Mouse (Mus musculus) limb, embryonic 12.5 days (tissue): Measurements from ENCODE around the gene Rps6ka1. TPM values are rescaled to one million over a fixed set of nuclear protein-coding genes. Genes with fewer than 3 reads are reported as not detected.
"Not testable (repeated sequence)": the region's sequence is repeated elsewhere in the genome, so short reads cannot be mapped to it uniquely, and the experiment has no call there.

Source experiments
- ATAC-seq: fragments of 200-750 bp; cut with Nextera tagmentation; 2 replicates; pipeline ENCODE4 v1.8.0; 2017; ENCODE audit warnings: low read depth, moderate TSS enrichment; ENCODE audit not compliant: insufficient number of reproducible peaks, insufficient read depth, low FRiP score, low TSS enrichment
- H3K27ac ChIP-seq: fragments of 300-500 bp; sonication (generic); 2 replicates; pipeline ENCODE4 v1.5.1; 2016; ENCODE audit warnings: mild to moderate bottlenecking, moderate library complexity
- H3K27me3 ChIP-seq: fragments of 300-500 bp; sonication (generic); 2 replicates; pipeline ENCODE4 v1.6.1; 2016; ENCODE audit warnings: mild to moderate bottlenecking, moderate library complexity
- H3K36me3 ChIP-seq: fragments of 300-500 bp; sonication (generic); 2 replicates; pipeline ENCODE4 v1.6.1; 2016; ENCODE audit warnings: mild to moderate bottlenecking, moderate library complexity
- H3K4me1 ChIP-seq: fragments of 300-500 bp; sonication (generic); replicated peaks from 2 replicates; pipeline ENCODE4 v1.6.1; 2016
- H3K4me2 ChIP-seq: fragments of 300-500 bp; sonication (generic); 2 replicates; pipeline ENCODE4 v1.6.1; 2016; ENCODE audit warnings: mild to moderate bottlenecking, moderate library complexity
- H3K4me3 ChIP-seq: fragments of 300-500 bp; sonication (generic); replicated peaks from 2 replicates; pipeline ENCODE4 v1.5.1; 2016; ENCODE audit warnings: mild to moderate bottlenecking
- H3K9ac ChIP-seq: fragments of 300-500 bp; sonication (generic); replicated peaks from 2 replicates; pipeline ENCODE4 v1.6.1; 2016; ENCODE audit warnings: mild to moderate bottlenecking, moderate library complexity
- H3K9me3 ChIP-seq: fragments of 300-500 bp; sonication (generic); 2 replicates; pipeline ENCODE4 v1.6.1; 2016; ENCODE audit warnings: mild to moderate bottlenecking, moderate library complexity
- WGBS: fragments of 180-500 bp; shearing (Covaris S2); methylation state at CpG from one replicate; pipeline ENCODE4 v1.1.7; 2016; 5-methylcytosine and 5-hydroxymethylcytosine counted together
- polyA plus RNA-seq: library from polyadenylated mRNA; unstranded; fragments of >200 nt; fragmentation: Nextera tagmentation; extraction: Ambion mirVana; gene quantifications from 2 replicates; pipeline ENCODE4 v1.2.1, GENCODE M21; 2016

Gene Rps6ka1
- polyA plus RNA-seq, 1 experiment from 2014 or later, result 47.9 TPM

- no peak for ATAC-seq
- no peaks in the 10 kb centered on the region for H3K27me3 ChIP-seq
- WGBS, result 92% methylated on average over 6 of the region's 6 CpGs
Measured at GRCm38 (mm10) chr4:133908051-133908450, 20.5 kb upstream of the Rps6ka1 start.

GRCm38 (mm10) chr4:133907086-133907485 is 19.5 kb upstream of the Rps6ka1 start:
- Histone ChIP-seq H3K9me3 (no peaks in the 10 kb centered on the region), H3K4me1 (0 out of 2 replicates have a peak, but pooled peaks cover 5% of the 10 kb centered on the region), H3K4me2 (no peak overlapping the region), H3K36me3 (no peaks in the 10 kb centered on the region), H3K27ac (no peak overlapping the region), H3K9ac (no peak overlapping the region), H3K27me3 (no peaks in the 10 kb centered on the region), H3K4me3 (no peak overlapping the region)
- no peak for ATAC-seq
- WGBS, result 70% methylated on average over 4 of the region's 4 CpGs

More at GRCm38 (mm10) chr4:133908051-133908450, 20.5 kb upstream of the Rps6ka1 start:
- Histone ChIP-seq H3K27ac (no peak overlapping the region), H3K4me2 (no peak overlapping the region), H3K4me1 (0 out of 2 replicates have a peak, but pooled peaks cover 5% of the 10 kb centered on the region), H3K9ac (no peak overlapping the region), H3K4me3 (no peak overlapping the region), H3K36me3 (no peaks in the 10 kb centered on the region), H3K9me3 (no peaks in the 10 kb centered on the region)

GRCm38 (mm10) chr4:133906336-133906735 is 18.7 kb upstream of the Rps6ka1 start:
- not testable (repeated sequence) for H3K4me1 ChIP-seq, H3K9ac ChIP-seq, H3K36me3 ChIP-seq, H3K4me2 ChIP-seq, ATAC-seq, H3K9me3 ChIP-seq, H3K4me3 ChIP-seq, H3K27me3 ChIP-seq, H3K27ac ChIP-seq
- 84% methylated on average over 5 of the region's 5 CpGs for WGBS

GRCm38 (mm10) chr4:133905167-133905566 is 17.6 kb upstream of the Rps6ka1 start:
- ATAC-seq, result no peak
- Histone ChIP-seq H3K9ac (no peak overlapping the region), H3K27me3 (no peaks in the 10 kb centered on the region)

GRCm38 (mm10) chr4:133904326-133904725 is 16.7 kb upstream of the Rps6ka1 start:
- no peak for ATAC-seq
- no peaks in the 10 kb centered on the region for H3K36me3 ChIP-seq
- H3K4me3 ChIP-seq, result no peak overlapping the region
- H3K27me3 ChIP-seq, result no peaks in the 10 kb centered on the region
- H3K27ac ChIP-seq, result no peak overlapping the region
- H3K4me2 ChIP-seq, result no peak overlapping the region
- no peak overlapping the region for H3K9ac ChIP-seq
- 83% methylated on average over 8 of the region's 8 CpGs for WGBS
- H3K9me3 ChIP-seq, result no peaks in the 10 kb centered on the region
- H3K4me1 ChIP-seq, result 0 out of 2 replicates have a peak, but pooled peaks cover 3% of the 10 kb centered on the region

More at GRCm38 (mm10) chr4:133905167-133905566, 17.6 kb upstream of the Rps6ka1 start:
- Histone ChIP-seq H3K4me3 (no peak overlapping the region), H3K36me3 (no peaks in the 10 kb centered on the region), H3K4me1 (no peaks in the 10 kb centered on the region), H3K27ac (no peak overlapping the region), H3K4me2 (no peak overlapping the region), H3K9me3 (no peaks in the 10 kb centered on the region)
- WGBS, result 78% methylated on average over 7 of the region's 7 CpGs

GRCm38 (mm10) chr4:133903372-133903771 is 15.8 kb upstream of the Rps6ka1 start:
- no peak for ATAC-seq
- H3K9ac ChIP-seq, result no peak overlapping the region
- H3K4me2 ChIP-seq, result no peak overlapping the region
- H3K9me3 ChIP-seq, result no peaks in the 10 kb centered on the region
- H3K4me1 ChIP-seq, result peaks cover 11% of the 10 kb centered on the region; the same call in 1 of the 2 replicates
- no peaks in the 10 kb centered on the region for H3K36me3 ChIP-seq
- H3K4me3 ChIP-seq, result no peak overlapping the region
- H3K27ac ChIP-seq, result no peak overlapping the region
- H3K27me3 ChIP-seq, result no peaks in the 10 kb centered on the region
- WGBS, result 90% methylated on average over 7 of the region's 7 CpGs

GRCm38 (mm10) chr4:133902510-133902909 is 14.9 kb upstream of the Rps6ka1 start:
- H3K4me2 ChIP-seq, result no peak overlapping the region
- H3K4me3 ChIP-seq, result no peak overlapping the region
- no peak for ATAC-seq
- H3K9me3 ChIP-seq, result no peaks in the 10 kb centered on the region
- WGBS, result 84% methylated on average over 2 of the region's 2 CpGs
- H3K4me1 ChIP-seq, result peaks cover 19% of the 10 kb centered on the region; the same call in 1 of the 2 replicates
- H3K27me3 ChIP-seq, result no peaks in the 10 kb centered on the region
- H3K9ac ChIP-seq, result no peak overlapping the region
- no peaks in the 10 kb centered on the region for H3K36me3 ChIP-seq
- no peak overlapping the region for H3K27ac ChIP-seq

- ATAC-seq, result no peak
- Histone ChIP-seq H3K9ac (no peak overlapping the region), H3K4me1 (peaks cover 20% of the 10 kb centered on the region; the same call in 1 of the 2 replicates), H3K9me3 (no peaks in the 10 kb centered on the region), H3K36me3 (no peaks in the 10 kb centered on the region), H3K4me2 (no peak overlapping the region), H3K4me3 (no peak overlapping the region), H3K27me3 (peaks cover 4% of the 10 kb centered on the region; the same call in 1 of the 2 replicates), H3K27ac (no peak overlapping the region)
- 87% methylated on average over 6 of the region's 6 CpGs for WGBS
Measured at GRCm38 (mm10) chr4:133900887-133901286, 13.3 kb upstream of the Rps6ka1 start.

- Histone ChIP-seq H3K9me3 (no peaks in the 10 kb centered on the region), H3K27me3 (peaks cover 4% of the 10 kb centered on the region; the same call in 1 of the 2 replicates), H3K36me3 (no peaks in the 10 kb centered on the region), H3K4me1 (peaks cover 20% of the 10 kb centered on the region; the same call in 1 of the 2 replicates), H3K9ac (no peak overlapping the region), H3K4me2 (no peak overlapping the region), H3K27ac (no peak overlapping the region), H3K4me3 (no peak overlapping the region)
- 91% methylated on average over 6 of the region's 6 CpGs for WGBS
- ATAC-seq, result no peak
Measured at GRCm38 (mm10) chr4:133900352-133900751, 12.8 kb upstream of the Rps6ka1 start.

GRCm38 (mm10) chr4:133899241-133899800 is 11.7 kb upstream of the Rps6ka1 start:
- Histone ChIP-seq H3K9ac (no peak overlapping the region), H3K4me3 (no peak overlapping the region), H3K4me2 (no peak overlapping the region), H3K36me3 (no peaks in the 10 kb centered on the region), H3K4me1 (peaks cover 20% of the 10 kb centered on the region; the same call in 1 of the 2 replicates), H3K27me3 (peaks cover 4% of the 10 kb centered on the region; the same call in 1 of the 2 replicates), H3K9me3 (no peaks in the 10 kb centered on the region), H3K27ac (no peak overlapping the region; the same call in 1 of the 2 replicates)
- ATAC-seq, result no peak
- WGBS, result 40% methylated on average over 9 of the region's 9 CpGs

- peaks cover 4% of the 10 kb centered on the region; the same call in 1 of the 2 replicates for H3K27me3 ChIP-seq
- no peak for ATAC-seq
- H3K4me2 ChIP-seq, result no peak overlapping the region
- H3K4me1 ChIP-seq, result peaks cover 20% of the 10 kb centered on the region; the same call in 1 of the 2 replicates
- no peaks in the 10 kb centered on the region for H3K9me3 ChIP-seq
- H3K4me3 ChIP-seq, result no peak overlapping the region
- no peaks in the 10 kb centered on the region for H3K36me3 ChIP-seq
- WGBS, result 29% methylated on average over 6 of the region's 6 CpGs
- H3K27ac ChIP-seq, result no peak overlapping the region
- no peak overlapping the region; the same call in 1 of the 2 replicates for H3K9ac ChIP-seq
Measured at GRCm38 (mm10) chr4:133898151-133898550, 10.6 kb upstream of the Rps6ka1 start.
